Mouse (Mus musculus): ENCODE data around the gene Isg15.

DNA sequence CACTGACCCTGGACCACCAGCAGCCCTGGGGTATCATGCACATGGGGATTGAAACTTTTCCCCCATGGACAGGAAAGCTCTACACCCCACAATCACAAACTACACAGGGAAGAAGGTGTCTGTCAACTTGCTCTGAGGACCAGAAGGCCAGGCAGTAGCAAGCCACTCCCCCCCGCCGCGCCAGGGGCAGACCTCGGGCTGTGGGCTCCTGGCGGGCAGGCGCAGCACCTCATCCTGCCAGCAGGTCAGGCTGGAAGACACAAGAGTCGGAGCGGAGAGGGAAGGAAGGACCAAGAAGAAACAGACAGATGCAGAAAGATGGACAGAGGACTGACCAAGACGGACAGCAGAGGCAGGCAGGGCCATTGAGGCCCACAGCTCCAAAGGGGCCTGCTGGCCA is 23.0 kb downstream of the Isg15 start:
- no peak for TF ChIP-seq CTCF (IDR thresholded peaks at IDR 0.05; ENCODE audit: borderline replicate concordance, insufficient read depth, low read length)
- no peak for TF ChIP-seq POLR2A (IDR thresholded peaks at IDR 0.05; ENCODE audit: low read depth, low read length)

Measured in embryonic fibroblast, embryonic 13.5 days (primary cell).